Mouse (Mus musculus) kidney, postnatal 25 days (tissue): ENCODE data around the gene Plau.
A peak's percentile ranks its signal among the peaks of the same experiment; 100 is the strongest.

Source experiments
- DNase-seq, 2 experiments: peaks; one replicate each; pipeline ENCODE4 v3.0.0; 2021; ENCODE audit warnings: mixed read lengths in 2 of 2

Gene Plau

DNA sequence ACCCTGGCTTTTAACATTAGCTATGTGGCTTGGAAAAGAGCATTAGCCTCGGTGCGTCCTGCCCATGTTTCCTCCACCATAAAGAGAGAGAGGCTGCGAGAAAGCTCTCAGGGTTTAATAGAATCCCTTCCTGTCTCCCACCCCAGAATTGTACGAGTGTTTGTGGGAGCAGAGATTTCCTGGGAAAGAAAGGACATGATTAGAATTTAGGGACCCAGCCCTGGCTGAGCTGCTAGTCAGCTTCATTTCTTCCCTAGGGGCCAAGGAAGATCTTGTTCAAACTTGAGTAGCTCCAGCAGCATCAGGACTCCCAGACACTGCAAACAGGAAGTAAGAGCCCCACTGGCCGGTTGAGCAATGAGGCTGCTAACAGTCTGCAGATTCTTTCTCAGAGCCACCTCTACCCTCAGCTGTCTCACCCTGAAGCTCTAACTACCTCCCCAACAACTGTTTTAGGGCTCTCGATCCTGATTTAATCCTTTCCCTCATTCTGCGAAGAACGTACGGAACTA is 9.2 kb downstream of the Plau start:
- peak in 1 of 2 experiments; percentile 64 for DNase-seq

DNA sequence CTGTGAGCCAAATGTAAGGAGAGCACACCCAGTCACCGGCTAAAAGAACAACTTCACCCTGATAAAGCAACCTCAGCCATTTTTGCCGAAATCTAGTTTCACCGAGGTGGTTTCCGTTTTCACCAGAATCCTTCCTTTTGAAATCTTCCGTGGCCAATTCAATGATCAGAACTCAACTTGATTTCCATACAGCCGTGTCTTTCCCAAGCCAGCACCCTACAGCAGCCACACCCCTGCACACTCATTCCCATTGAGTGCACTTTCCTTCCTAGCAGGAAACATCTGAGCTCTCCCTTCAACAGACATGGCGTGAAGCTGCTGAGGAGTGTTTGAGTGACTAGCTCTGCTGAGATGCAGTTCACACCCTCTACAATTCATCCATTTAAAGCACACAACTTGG is 9.8 kb downstream of the Plau start:
- DNase-seq = peak in 1 of 2 experiments; percentile 32

DNA sequence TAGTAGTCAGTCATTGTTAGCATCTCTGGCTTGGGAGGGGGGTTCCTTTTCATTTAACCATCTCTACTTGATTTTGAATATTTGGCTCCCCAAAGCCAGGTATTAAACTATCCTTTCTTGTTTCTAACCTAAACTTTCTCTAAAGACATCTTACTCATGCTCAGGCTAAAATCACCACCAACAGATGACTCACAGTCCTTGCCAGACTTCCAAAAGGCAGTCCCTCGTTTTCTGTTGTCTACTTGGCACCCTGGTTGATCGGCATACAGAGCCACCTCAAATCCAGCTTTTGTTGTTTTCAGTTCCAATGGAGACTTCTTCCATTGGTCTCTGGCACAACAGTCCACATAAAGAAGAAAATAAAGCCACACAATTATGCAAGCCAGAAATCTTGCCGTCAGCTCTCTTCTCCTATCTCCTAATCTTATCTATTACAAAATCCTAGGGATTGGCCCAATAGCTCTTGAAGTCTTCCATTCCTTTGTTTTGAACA is 11.2 kb downstream of the Plau start:
- no peak for DNase-seq

DNA sequence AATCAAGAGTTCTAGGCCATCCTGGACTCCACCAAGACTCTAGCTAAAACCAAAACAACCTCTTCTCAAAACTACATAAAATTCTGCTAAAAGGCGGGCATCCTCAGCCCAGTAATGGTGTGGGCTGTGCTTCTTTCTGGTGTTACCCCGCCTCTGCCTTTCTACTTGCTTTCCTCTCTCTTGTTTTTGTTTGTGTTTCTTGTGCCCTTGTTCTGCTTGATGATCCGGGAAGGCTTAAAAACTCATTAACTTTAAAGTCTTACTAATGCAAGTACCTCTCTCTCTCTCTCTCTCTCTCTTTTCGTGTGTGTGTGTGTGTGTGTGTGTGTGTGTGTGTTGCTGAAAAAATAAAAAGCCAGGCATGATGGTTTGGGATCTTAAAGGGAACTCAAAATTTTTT is 13.3 kb downstream of the Plau start:
- peak in 1 of 2 experiments; percentile 53 for DNase-seq

DNA sequence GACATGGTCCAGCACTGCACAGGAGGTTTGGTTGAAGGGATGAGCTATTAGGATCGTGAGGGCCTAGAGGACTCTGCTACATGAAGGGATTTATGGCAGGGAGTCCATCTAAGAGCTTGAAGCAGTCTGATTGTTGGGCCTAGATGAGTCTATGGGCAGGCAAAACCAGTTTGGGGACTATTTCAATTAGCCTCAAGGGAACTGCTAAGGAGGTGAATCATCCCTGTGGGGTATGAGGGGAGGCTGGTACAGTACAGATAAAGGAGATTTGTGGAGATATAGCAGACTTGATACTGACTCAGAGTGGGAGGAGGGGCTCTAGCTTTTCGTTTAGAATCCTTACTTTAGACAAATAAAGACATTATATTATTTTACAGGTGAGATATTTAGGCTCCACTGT is 14.0 kb downstream of the Plau start:
- no peak for DNase-seq

DNA sequence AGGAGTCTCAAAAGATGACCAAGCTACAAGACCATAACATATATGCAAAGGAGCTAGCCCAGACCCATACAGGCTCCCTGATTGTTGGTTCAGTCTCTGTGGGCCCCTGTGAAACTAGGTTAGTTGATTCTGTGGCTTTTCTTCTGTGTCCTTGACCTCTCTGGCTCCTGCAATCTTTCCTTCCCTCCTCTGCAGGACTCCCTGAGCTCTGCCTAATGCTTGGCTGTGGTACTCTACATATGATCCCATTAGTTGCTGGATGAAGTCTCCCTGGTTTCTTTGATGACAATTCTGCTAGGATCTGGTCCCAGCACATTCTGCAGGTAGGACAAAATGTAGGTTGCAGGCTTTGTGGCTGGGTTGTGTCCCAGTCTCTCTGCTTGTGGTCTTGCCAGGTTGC is 15.3 kb downstream of the Plau start:
- DNase-seq = no peak

DNA sequence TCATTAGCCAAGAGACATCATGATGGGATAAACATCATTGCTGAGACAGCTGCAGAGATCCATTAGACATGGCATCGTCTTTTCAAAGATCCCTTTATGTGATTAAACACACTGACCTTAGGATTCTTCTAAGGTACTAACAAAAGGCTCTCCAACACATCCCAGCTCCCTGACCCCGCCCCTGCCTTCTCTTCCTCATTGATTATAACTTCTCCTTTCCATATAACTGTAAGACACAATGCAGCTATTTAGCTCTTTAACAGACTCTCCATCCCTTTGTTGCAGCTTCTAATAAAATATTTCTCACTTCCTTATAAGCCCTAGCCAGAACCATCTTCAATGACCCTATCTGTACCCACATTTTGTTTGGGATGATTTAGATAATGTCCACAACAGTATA is 24.7 kb downstream of the Plau start:
- no peak for DNase-seq

DNA sequence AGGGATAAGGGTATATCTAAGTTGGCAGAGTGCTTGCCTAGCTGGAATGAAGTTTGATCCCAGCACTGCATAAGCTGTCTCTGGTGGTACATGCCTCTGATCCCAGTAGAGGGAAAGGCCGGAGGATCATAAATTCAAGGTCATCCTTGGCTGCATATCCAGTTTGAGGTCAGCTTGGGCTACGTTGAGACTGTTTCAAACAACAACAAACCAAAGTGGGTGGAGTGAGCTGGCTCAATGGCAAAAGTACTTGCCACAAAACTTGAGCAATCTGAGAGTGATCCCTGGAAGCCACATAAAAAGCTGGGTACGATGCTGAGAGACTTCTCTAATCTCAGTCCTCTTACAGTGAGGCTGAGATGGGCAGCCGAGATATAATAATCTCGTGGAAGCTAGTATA is 25.1 kb downstream of the Plau start:
- peak in 1 of 2 experiments; percentile 43 for DNase-seq

DNA sequence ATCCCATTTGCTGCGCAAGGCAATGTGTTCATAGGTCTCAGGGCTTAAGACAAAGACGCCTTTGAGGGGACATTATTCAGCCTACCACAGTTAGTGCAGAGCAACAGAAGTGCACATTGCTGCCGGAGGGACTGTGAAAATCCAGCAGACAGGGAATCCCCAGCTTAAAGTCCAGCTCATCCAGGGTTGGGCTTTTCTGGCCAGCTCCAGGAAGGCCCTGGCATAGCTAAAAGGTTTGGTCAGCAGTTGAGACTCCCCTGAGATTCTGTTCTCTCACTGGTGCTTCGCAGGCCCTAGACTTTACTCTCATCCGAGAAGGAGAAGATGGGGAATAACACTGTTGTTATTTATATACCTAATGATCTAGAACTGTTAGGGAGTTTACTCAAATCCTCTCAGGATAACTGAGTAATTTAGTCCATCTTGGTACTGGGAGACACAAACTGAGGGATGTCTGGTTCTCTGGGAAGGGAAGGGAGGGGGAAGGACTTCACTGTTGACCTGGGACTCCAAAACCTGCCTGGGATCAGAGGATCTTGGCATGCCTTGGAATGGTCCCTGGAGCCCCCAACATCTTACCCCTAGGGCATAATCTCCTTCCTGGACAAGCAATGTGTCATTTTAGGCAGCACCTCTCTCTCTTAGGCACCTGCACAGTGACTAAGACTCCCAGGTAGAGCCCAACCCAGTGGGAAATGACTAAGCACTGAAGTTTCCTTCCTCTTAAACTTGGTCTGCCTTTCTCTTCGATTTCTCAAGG is 27.0 kb downstream of the Plau start:
- peak in 1 of 2 experiments; percentile 47 for DNase-seq

DNA sequence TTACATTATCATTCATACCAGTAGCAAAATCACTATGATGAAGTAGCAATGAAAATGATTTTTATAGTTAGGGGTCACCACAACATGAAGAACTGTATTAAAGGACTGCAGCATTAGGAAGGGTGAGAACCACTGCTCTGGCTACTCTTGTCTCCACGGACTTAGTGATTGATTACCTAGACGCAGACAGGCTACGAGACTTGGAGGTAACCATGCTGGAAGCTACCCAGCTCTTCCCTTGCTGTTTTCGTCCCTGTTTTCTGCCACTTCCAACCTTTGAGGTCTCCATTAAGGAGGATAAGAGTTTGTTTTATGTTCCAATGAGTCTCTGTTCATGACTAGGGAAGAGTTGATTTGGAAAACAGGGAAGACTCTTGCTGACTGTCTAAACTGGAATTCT is 27.7 kb downstream of the Plau start:
- DNase-seq = no peak

DNA sequence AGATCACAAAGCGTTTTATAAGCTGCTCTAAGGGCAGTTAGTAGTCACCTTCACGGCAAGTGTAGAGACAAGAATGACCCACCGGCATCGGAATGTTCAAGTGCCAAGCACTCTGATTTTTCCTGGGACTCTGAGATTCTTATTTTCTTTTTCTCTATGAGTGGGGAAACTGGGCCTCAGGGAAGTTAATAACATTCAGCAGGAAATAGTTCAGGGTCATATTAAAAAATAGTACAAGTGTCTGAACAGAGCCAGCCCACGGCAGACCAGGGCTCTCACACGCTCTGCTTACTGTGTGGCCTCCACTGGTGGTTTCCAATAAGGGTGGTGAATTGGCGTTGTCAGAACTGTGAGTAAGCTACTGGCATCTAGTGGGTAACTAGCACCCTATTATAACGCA is 29.1 kb downstream of the Plau start:
- DNase-seq = peak in 1 of 2 experiments; percentile 48

DNA sequence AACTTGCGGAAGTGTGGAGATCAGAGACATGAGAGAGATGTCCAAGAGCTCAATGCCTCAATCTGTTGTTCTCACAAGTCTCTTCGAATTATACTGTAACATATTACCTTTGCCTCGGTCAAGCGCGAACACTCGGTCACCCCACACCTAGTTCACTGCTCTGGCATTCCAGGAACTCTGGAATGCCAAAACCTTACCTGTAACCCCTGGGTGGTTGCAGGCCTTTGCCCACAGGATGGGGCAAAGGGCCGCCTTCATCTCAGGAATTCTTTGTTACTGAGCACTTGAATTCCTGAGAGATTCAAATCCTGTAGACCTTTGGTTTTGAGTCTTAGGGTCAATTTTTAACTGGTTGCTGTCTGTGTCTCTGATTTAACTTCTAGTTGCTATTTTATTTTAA is 29.9 kb downstream of the Plau start:
- DNase-seq = peak; percentile 72 to 86

DNA sequence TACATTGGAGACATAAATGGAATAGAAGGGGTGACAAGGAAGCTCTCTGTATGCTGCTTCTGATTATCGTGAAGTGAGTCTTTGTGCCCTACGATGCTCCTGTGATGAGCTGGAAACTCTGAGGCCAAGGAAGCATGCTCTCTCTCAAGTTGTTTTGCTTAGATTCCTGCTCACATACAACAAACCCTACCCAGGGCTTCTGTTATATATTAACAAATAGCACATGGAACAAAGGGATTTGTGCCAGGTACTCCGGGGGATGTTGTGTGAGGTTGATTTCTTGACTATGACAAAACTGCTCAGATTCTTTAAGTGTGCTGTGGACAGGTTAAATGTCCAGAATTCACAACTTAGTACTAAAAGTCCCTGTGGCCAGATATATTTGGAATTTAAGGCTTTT is 33.6 kb downstream of the Plau start:
- DNase-seq = peak; percentile 54 to 72

DNA sequence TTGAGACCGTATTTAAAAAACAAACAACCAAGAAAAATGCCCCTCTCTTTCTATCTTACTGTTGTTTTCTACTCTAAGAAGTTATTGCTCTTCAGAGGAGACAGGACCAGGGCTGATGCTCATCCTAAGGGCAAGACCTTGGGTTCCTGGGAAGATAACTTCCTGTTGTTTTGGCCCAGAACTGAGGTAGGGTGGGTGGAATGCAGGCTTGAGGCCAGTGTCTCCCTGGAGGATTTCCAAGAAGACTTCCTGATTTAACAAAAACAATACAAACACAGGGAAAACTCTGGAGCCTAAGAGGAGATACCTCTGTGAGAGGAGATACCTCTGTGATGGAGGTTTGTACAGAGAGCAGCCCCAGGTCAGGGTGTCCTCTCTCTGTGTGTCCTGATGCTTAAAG is 35.0 kb downstream of the Plau start:
- DNase-seq = peak; percentile 76 to 83

DNA sequence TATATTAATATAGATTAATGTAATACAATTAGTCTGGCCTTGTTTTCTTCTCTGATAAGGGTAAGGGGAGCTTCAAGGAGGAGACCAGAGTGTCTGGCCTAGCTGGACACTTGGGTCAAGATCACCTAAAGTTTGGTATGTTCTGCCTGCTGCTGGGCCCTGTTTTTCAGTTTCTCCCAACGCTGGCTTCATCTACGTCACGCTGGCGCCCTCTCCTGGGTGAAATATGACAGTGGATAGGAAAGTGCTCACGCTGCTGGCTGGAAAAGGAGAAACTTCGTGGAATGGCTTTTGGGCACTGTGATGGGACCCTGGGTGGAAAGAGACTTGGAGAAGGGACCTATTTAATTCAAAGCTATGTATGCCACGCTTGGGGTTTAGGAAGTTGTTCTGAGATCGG is 36.8 kb downstream of the Plau start:
- peak; percentile 87 to 97 for DNase-seq

DNA sequence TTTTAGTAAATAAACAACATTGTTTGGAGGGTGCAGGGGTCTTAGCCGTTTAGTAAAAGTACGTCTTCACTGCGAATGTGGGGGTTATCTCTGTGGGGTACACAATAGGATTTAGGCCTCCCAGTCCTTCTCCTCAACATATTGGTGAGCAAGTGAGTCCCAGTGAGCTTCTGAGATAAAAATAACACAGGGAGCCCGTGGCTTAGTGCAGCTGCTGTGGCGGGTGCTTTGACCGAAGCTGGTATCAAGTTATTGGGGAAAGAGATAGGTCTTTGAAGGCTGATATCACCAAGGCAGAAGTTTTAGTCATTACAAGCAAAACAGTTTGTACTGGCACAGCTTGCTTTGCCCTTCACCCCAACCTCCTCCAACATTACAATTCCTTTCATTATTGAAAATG is 37.5 kb downstream of the Plau start:
- no peak for DNase-seq

DNA sequence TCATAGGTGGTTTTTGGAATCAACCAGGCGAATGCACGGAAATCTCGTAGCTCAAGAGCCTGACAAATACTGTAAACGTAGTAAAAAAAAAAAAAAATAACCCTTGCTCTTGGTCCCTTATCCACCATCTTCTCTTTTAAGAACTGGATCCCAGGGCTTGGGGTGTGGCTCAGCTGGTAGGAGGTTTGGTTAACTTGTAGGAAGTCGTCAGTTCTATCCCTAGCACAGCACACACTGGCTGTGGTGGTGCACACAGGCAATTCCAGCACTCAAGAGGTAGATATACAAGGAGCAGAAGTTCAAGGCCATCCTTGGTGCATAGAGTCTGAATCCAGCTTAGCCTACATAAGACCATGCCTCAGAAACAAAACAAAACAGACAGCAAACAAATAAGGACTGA is 48.2 kb downstream of the Plau start:
- DNase-seq = no peak

DNA sequence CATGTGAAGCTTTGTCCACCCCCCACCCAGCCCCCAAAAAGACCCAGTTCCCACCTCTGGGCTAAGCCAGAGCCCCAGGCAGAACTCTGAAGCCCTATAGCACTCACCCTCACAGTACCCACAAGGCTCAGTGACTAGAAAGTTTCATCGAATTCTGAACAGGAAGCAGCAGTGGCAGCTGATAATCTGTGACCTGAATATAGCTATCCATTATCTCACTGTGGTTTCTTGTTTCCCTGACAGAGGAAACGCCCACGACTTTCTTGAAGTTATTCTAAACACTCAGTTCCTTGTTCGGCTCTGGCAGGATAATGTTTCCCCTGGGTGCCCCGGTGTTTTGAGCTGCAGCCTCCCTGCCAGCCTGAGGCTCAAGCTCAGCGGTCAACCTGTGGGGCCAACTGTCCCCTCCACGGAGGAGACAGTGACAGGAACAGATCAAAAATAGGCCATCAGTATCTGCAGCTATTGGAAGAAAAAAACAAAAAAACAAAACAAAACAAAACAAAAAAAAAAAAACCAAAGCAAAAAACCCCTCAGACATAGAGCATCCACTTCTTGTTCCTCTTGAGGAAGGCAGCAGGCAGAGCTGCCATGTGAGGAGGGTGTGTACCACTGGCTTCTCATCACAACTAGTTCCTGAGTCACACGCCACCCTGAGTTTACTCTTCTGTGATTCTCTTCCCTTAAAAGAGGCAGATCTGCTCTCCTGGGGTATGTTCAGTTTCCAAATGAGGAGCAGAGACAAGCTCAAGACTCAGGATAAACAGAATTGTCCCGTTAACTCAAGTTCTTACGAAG is 48.8 kb downstream of the Plau start:
- DNase-seq = peak in 1 of 2 experiments; percentile 23

DNA sequence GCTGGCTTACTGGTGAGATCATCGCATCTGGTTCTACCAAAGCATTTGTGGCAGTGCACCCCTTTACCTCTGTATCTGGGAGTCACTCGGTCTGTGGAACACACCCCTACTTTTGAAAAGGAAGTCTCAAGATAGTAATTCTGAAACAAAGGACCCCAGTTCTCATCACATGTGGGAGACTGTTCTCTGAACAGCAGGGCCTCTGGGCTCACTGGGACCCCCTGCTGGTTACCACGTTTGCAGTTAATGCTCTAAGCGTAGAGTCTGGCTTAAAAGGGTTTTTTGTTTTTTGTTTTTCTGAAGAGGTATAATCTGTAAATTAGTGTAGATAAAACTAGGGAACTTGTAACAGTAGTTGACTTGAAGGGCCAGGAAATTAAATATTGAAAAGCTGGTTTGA is 49.8 kb downstream of the Plau start:
- DNase-seq = peak in 1 of 2 experiments; percentile 78

DNA sequence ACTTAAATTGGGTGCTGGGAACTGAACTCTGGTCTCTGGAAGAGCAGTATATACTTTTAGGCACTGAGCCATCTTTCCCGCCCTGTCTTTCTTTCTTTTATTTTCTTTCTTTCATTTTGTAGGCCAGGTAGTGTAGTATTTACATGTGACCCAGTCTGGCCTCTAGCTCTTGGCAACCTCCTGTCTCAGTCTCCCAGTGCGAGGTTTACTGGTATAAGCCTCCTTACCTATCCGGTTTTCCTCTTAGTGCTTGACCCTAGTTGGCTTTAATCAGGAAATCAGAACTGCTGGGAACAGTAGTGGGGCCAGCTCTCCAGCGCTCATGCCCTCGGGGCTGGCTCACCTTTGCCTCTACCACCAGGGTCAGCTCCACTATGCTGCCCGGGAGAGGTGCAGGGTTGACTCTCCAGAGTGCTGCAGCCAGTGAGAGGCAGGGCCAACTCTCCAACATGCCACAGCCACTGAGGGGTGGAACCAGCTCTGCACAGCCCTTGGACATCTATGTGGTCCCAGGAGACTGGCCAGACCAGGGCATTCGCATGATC is 51.2 kb downstream of the Plau start:
- DNase-seq = peak in 1 of 2 experiments; percentile 60

DNA sequence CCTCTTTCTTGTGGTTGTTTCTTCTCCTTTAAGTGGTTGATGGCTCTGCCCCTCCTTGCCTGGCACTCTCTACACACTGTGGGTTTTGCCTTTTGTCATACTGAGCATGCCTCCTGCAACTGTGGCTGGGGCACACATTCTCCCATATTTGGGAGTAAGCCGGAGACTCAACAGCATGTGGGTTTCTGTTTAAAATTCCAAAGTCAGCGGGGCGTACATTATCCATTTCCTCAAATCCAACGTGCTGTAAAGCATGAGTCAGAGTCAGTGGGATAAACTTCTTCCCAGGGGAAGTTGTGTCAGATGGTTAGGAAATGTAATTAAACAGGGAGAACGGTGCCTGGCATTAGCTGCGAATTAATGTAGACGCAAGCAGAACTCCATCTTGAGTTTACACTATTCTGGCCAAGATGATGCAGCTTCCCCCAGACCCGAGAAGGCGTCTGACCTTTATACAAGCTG is 55.5 kb downstream of the Plau start:
- DNase-seq = peak in 1 of 2 experiments; percentile 43
